Mouse (Mus musculus): ENCODE results near the gene Prpf18. TPM values are rescaled to one million over a fixed set of nuclear protein-coding genes. Genes with fewer than 3 reads are reported as not detected.
A peak's percentile ranks its signal among the peaks of the same experiment; 100 is the strongest.

Prpf18 gene
- polyA plus RNA-seq (2016; fragmentation: Nextera tagmentation; extraction: Ambion mirVana) = 33.7 and 34.9 TPM in 2 replicates

- H3K9ac ChIP-seq = peak within 1 kb of the TSS; percentile 92
- H3K4me1 ChIP-seq = peaks cover 18% of the 10 kb centered on the region
- H3K36me3 ChIP-seq = peaks cover 14% of the 10 kb centered on the region
- WGBS (ENCODE audit: insufficient replicate concordance) = 1% methylated on average over 40 of the region's 40 CpGs
- no peaks in the 10 kb centered on the region for H3K9me3 ChIP-seq (replicated peaks)
- peak within 1 kb of the TSS; percentile 96 for H3K4me3 ChIP-seq
- peak; percentile 92 for ATAC-seq
- peak within 1 kb of the TSS; percentile 80 for H3K4me2 ChIP-seq
- H3K27ac ChIP-seq = peak within 1 kb of the TSS; percentile 85
- H3K27me3 ChIP-seq (replicated peaks) = no peaks in the 10 kb centered on the region
Measured at GRCm38 (mm10) chr2:4651500-4652285, at the start of gene Prpf18. Gene Prpf18, minus strand, starts transcription at chr2:4652113.

- ATAC-seq = no peak
- H3K9me3 ChIP-seq (replicated peaks) = no peaks in the 10 kb centered on the region
- no peak overlapping the region for H3K9ac ChIP-seq
- H3K4me3 ChIP-seq = no peak overlapping the region
- no peaks in the 10 kb centered on the region for H3K36me3 ChIP-seq
- no peak overlapping the region for H3K27ac ChIP-seq
- no peak overlapping the region for H3K4me2 ChIP-seq
- 58% methylated on average over 3 of the region's 3 CpGs for WGBS (ENCODE audit: insufficient replicate concordance)
- H3K27me3 ChIP-seq (replicated peaks) = no peaks in the 10 kb centered on the region
- no peaks in the 10 kb centered on the region for H3K4me1 ChIP-seq
Measured at GRCm38 (mm10) chr2:4679886-4680285, 28.0 kb upstream of the Prpf18 start.

DNA sequence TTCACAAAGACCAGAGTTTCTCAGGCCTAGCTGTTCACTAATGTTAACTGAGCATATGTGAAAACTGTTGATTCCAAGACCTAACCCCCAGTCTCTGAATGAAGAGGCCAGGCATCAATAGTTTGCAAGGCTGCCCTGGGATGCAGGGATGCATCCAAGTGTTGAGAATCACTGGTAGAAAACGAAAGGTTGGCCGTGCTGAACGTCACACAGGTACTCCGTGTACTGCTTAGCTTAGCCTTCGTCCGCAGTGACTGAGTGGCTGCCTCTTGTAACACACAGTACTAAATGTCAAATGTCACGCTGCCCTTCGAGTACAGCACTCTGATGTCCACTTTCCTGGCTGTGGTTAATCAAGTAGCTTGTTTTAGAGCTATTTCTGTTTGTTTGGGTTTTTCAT, 19.7 kb upstream of the Prpf18 start:
- 78% methylated on average over 8 of the region's 8 CpGs for WGBS (ENCODE audit: insufficient replicate concordance)
- ATAC-seq = no peak
- no peak overlapping the region for H3K9ac ChIP-seq
- H3K4me2 ChIP-seq = no peak overlapping the region
- H3K36me3 ChIP-seq = no peaks in the 10 kb centered on the region
- H3K4me1 ChIP-seq = no peaks in the 10 kb centered on the region
- no peaks in the 10 kb centered on the region for H3K9me3 ChIP-seq (replicated peaks)
- H3K27me3 ChIP-seq (replicated peaks) = no peaks in the 10 kb centered on the region
- no peak overlapping the region for H3K4me3 ChIP-seq
- H3K27ac ChIP-seq = no peak overlapping the region

DNA sequence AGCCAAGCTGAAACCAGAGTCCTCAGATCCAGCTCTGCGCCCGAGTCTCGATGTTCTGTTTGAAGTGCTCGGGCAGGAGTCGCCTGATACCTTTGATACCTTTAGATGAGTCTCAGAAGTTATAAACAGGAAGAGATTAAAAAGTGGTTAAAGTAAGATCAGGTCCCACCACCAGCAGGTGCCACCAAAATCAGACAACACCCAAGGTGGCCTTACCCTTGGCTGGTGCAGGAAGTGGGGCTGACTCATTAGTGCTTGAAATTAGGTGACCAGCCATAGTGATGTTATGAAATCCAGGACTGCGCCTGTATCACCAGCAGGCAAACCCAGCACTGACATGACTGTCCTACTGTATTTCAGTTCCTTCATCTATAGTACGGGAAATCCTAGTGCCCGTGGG, 17.8 kb upstream of the Prpf18 start:
- no peaks in the 10 kb centered on the region for H3K9me3 ChIP-seq (replicated peaks)
- H3K27ac ChIP-seq = no peak overlapping the region
- H3K4me3 ChIP-seq = no peak overlapping the region
- 75% methylated on average over 8 of the region's 8 CpGs for WGBS (ENCODE audit: insufficient replicate concordance)
- H3K36me3 ChIP-seq = no peaks in the 10 kb centered on the region
- no peak overlapping the region for H3K4me2 ChIP-seq
- no peaks in the 10 kb centered on the region for H3K27me3 ChIP-seq (replicated peaks)
- no peak for ATAC-seq
- no peak overlapping the region for H3K9ac ChIP-seq
- H3K4me1 ChIP-seq = no peaks in the 10 kb centered on the region

GRCm38 (mm10) chr2:4668626-4669025, 16.7 kb upstream of the Prpf18 start:
- no peak overlapping the region for H3K27ac ChIP-seq
- no peaks in the 10 kb centered on the region for H3K36me3 ChIP-seq
- no peaks in the 10 kb centered on the region for H3K4me1 ChIP-seq
- no peak overlapping the region for H3K4me2 ChIP-seq
- no peak overlapping the region for H3K9ac ChIP-seq
- 45% methylated on average over 2 of the region's 2 CpGs for WGBS (ENCODE audit: insufficient replicate concordance)
- no peaks in the 10 kb centered on the region for H3K9me3 ChIP-seq (replicated peaks)
- no peak overlapping the region for H3K4me3 ChIP-seq
- H3K27me3 ChIP-seq (replicated peaks) = no peaks in the 10 kb centered on the region
- ATAC-seq = no peak

DNA sequence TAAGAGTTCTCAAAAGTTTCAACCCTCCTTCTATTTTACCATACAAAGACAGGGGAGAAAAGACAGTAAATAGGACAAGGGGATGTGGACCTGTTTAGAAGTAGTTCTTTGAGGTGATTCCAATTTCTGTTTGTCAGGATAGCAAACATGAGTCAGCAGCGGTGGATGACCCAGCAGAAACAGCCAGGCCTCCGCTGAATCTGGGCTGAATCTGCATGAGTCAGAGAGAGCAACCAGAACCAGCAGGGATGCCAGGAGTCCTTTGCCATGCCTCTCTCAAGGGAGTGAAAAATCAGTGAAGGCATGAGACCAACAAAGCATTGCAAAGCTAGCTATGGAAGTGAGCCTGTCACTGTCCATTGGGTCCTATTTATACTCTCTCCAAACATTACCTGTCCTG, 8.8 kb upstream of the Prpf18 start:
- H3K9ac ChIP-seq = no peak overlapping the region
- WGBS (ENCODE audit: insufficient replicate concordance) = 69% methylated on average over 2 of the region's 2 CpGs

GRCm38 (mm10) chr2:4649646-4650045, 2.3 kb downstream of the Prpf18 start:
- WGBS (ENCODE audit: insufficient replicate concordance) = 92% methylated on average over 2 of the region's 2 CpGs
- Histone ChIP-seq H3K4me1 (peaks cover 18% of the 10 kb centered on the region), H3K4me2 (peak overlapping the region; percentile 80), H3K9me3 (replicated peaks) (no peaks in the 10 kb centered on the region), H3K36me3 (peaks cover 32% of the 10 kb centered on the region), H3K27me3 (replicated peaks) (no peaks in the 10 kb centered on the region), H3K4me3 (peak overlapping the region; percentile 96), H3K9ac (no peak overlapping the region), H3K27ac (no peak overlapping the region)
- no peak for ATAC-seq

More for the DNA sequence above, 8.8 kb upstream of the Prpf18 start:
- no peaks in the 10 kb centered on the region for H3K4me1 ChIP-seq
- no peaks in the 10 kb centered on the region; the same call in 1 of the 2 replicates for H3K27me3 ChIP-seq (replicated peaks)
- H3K27ac ChIP-seq = no peak overlapping the region
- no peaks in the 10 kb centered on the region for H3K36me3 ChIP-seq
- H3K9me3 ChIP-seq (replicated peaks) = no peaks in the 10 kb centered on the region
- H3K4me2 ChIP-seq = no peak overlapping the region
- peak; percentile 30; the same call in 1 of the 2 replicates for ATAC-seq
- no peak overlapping the region for H3K4me3 ChIP-seq

DNA sequence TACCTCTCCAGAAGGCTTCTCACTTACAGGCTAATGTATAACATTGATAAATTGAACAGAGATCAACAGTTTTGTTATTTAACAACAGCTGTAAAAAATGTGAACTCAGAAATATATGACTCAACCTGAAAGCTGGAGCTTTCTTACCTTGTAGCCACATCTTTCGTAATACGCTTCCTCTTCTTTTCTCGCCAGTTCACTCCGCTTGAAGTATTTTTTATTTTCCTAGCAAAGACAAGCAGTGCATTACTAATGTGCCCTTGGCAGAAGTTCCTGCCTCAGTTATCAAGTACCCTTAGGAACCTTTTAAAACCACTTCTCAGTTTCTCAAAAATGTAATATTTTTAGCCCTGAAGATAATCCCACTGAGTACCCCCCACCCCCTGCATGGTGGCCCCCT, 3.8 kb downstream of the Prpf18 start:
- Histone ChIP-seq H3K9me3 (replicated peaks) (no peaks in the 10 kb centered on the region), H3K27me3 (replicated peaks) (no peaks in the 10 kb centered on the region), H3K27ac (no peak overlapping the region), H3K4me1 (peaks cover 18% of the 10 kb centered on the region), H3K36me3 (peaks cover 45% of the 10 kb centered on the region), H3K4me3 (no peak overlapping the region), H3K9ac (no peak overlapping the region), H3K4me2 (no peak overlapping the region)
- WGBS (ENCODE audit: insufficient replicate concordance) = 90% methylated on average over 4 of the region's 4 CpGs
- no peak for ATAC-seq

DNA sequence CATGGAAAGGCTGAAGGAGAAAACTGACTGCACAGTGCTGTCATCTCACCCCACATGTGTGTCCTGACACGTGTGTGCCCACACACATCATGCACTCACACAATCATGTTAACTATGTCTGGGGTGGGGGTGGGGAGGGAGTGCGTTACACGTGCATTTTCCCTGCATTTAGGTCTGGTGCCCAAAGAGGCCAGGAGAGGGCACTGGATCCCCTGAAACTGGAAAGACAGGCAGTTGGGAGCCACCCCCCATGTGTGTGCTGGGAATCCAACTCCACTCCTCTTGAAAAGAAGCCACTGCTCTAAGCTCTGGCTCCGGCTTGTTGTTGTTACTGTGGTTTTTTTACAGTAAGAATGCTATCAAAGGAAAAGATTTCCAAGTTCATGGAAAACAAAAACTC, 6.8 kb downstream of the Prpf18 start:
- peaks cover 6% of the 10 kb centered on the region for H3K4me1 ChIP-seq

DNA sequence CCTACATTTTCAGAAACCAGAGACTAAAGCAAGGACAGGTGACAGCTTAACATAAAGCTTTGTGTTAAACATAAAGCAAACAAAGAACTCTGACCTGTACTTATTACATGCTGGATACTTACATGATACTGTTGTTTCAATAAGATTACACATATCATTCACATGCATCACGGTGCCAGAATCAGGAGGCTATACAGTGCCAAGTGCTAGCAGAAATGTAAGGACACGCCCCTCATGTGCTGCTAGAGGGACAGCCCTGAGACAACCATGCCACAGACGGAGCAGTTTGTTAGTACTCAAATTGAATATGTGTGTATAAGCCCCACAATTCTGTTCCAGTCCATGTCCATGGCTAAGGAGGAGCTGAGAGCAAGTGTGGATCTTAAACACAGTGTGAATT, 13.7 kb downstream of the Prpf18 start:
- no peak overlapping the region for H3K4me2 ChIP-seq
- no peaks in the 10 kb centered on the region for H3K27me3 ChIP-seq (replicated peaks)
- no peak for ATAC-seq
- 82% methylated on average over 3 of the region's 3 CpGs for WGBS (ENCODE audit: insufficient replicate concordance)
- no peak overlapping the region for H3K9ac ChIP-seq
- H3K36me3 ChIP-seq = peaks cover 94% of the 10 kb centered on the region
- no peak overlapping the region for H3K4me3 ChIP-seq
- H3K9me3 ChIP-seq (replicated peaks) = no peaks in the 10 kb centered on the region
- no peaks in the 10 kb centered on the region for H3K4me1 ChIP-seq
- no peak overlapping the region for H3K27ac ChIP-seq

More for the DNA sequence above, 6.8 kb downstream of the Prpf18 start:
- Histone ChIP-seq H3K27ac (no peak overlapping the region), H3K4me3 (no peak overlapping the region), H3K27me3 (replicated peaks) (no peaks in the 10 kb centered on the region), H3K9ac (no peak overlapping the region), H3K9me3 (replicated peaks) (no peaks in the 10 kb centered on the region), H3K4me2 (no peak overlapping the region), H3K36me3 (peaks cover 72% of the 10 kb centered on the region)
- ATAC-seq = no peak
- WGBS (ENCODE audit: insufficient replicate concordance) = 75% methylated on average over 4 of the region's 4 CpGs

DNA sequence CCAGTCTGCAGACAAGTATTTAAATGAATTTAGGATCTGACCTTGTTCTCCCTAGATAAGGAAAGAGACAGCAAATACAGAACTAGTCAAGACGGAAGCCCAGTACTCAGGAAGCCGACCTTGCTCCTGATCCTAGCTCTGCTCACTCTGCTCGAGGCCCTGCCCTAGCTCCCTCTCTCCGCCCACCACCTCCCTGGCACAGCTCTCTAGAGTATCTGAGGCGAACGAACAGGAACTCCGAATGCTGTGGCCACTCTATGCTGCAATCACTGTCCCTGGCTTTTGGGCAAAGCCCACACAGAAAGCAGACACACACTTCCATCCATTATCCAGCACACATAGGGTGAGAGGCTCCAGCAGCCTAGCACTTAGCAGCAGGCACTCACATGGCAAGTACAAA, 15.3 kb downstream of the Prpf18 start:
- no peak overlapping the region for H3K27ac ChIP-seq
- no peak for ATAC-seq
- H3K4me2 ChIP-seq = no peak overlapping the region
- H3K9me3 ChIP-seq (replicated peaks) = no peaks in the 10 kb centered on the region
- no peak overlapping the region for H3K9ac ChIP-seq
- no peak overlapping the region for H3K4me3 ChIP-seq
- H3K36me3 ChIP-seq = peaks cover 94% of the 10 kb centered on the region
- H3K4me1 ChIP-seq = no peaks in the 10 kb centered on the region
- H3K27me3 ChIP-seq (replicated peaks) = no peaks in the 10 kb centered on the region
- 74% methylated on average over 7 of the region's 7 CpGs for WGBS (ENCODE audit: insufficient replicate concordance)

DNA sequence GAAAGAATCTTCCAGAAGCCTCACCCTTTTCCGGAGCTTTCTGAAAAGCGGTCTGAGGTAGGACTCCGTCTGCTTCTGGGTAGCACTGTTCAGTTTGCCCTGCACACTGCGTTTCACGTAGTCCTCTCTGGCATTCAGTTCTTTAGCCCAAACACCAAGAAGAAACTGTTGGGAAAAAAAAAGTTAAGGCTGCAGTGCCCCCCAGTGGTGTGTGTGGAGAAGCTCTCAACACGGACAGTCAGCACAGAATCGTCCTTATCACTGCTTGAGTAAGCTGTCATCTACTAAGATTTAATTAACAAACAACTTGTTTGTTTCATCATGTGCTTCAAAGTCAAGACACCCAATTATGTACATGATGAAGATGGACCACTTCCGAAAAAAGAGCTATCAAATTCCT, 16.1 kb downstream of the Prpf18 start:
- ATAC-seq = no peak
- Histone ChIP-seq H3K4me2 (no peak overlapping the region), H3K27me3 (replicated peaks) (no peaks in the 10 kb centered on the region), H3K9me3 (replicated peaks) (no peaks in the 10 kb centered on the region), H3K27ac (no peak overlapping the region), H3K36me3 (peaks cover 92% of the 10 kb centered on the region), H3K9ac (no peak overlapping the region), H3K4me1 (no peaks in the 10 kb centered on the region), H3K4me3 (no peak overlapping the region)
- WGBS (ENCODE audit: insufficient replicate concordance) = 86% methylated on average over 8 of the region's 8 CpGs

Data from liver, embryonic 12.5 days (tissue).